Mouse (Mus musculus): ENCODE data around the gene Synpo2l. TPM values are rescaled to one million over a fixed set of nuclear protein-coding genes. Genes with fewer than 3 reads are reported as not detected.
A peak's percentile ranks its signal among the peaks of the same experiment; 100 is the strongest.

Gene Synpo2l
- polyA plus RNA-seq, 1 experiment from 2014 or later, result 0.23 TPM

- no peak overlapping the region for H3K4me3 ChIP-seq (ENCODE audit: low read length)
- H3K9me3 ChIP-seq (ENCODE audit: control insufficient read depth, low read length), result no peaks in the 10 kb centered on the region
- no peak overlapping the region for H3K27ac ChIP-seq (ENCODE audit: low read depth, low read length)
- peaks cover 70% of the 10 kb centered on the region for H3K36me3 ChIP-seq (ENCODE audit: control insufficient read depth, insufficient read depth, low read length)
- WGBS, result 94% methylated on average over 2 of the region's 2 CpGs
- no peak for ATAC-seq
- H3K9ac ChIP-seq (ENCODE audit: low read depth, low read length), result no peak overlapping the region
- H3K4me1 ChIP-seq (ENCODE audit: control insufficient read depth, insufficient read depth, low read depth, low read length), result peaks cover 1% of the 10 kb centered on the region
- H3K4me2 ChIP-seq (ENCODE audit: low read length), result no peak overlapping the region
- no peaks in the 10 kb centered on the region for H3K27me3 ChIP-seq (replicated peaks; ENCODE audit: control insufficient read depth, insufficient read depth, low read length)
Measured at GRCm38 (mm10) chr14:20689009-20689408, 20.9 kb upstream of the Synpo2l start.

GRCm38 (mm10) chr14:20686576-20686975 lies 18.4 kb upstream of the Synpo2l start:
- Histone ChIP-seq H3K27me3 (replicated peaks; ENCODE audit: control insufficient read depth, insufficient read depth, low read length) (no peaks in the 10 kb centered on the region), H3K4me3 (ENCODE audit: low read length) (no peak overlapping the region), H3K36me3 (ENCODE audit: control insufficient read depth, insufficient read depth, low read length) (peaks cover 66% of the 10 kb centered on the region), H3K9ac (ENCODE audit: low read depth, low read length) (no peak overlapping the region), H3K9me3 (ENCODE audit: control insufficient read depth, low read length) (no peaks in the 10 kb centered on the region), H3K4me1 (ENCODE audit: control insufficient read depth, insufficient read depth, low read depth, low read length) (no peaks in the 10 kb centered on the region), H3K4me2 (ENCODE audit: low read length) (no peak overlapping the region), H3K27ac (ENCODE audit: low read depth, low read length) (no peak overlapping the region)
- WGBS, result 99% methylated on average over 3 of the region's 3 CpGs
- ATAC-seq, result no peak

DNA sequence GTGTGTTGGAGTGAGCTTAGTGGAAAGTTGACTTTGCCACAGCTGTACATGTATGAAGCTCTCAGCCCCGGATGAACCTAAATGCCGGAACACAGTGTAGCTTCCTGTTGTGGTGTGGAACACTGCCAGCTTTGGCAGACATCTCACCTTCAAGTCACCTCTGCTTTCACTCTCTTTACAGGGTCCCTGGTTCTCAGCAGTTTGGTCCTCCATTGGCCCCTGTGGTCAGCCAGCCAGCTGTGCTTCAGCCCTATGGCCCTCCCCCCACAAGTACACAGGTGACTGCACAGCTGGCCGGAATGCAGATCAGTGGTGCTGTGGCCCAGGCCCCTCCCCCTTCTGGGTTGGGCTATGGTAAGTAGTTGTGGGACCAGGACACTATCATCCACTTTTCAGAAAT lies 14.3 kb upstream of the Synpo2l start:
- Histone ChIP-seq H3K36me3 (ENCODE audit: control insufficient read depth, insufficient read depth, low read length) (peaks cover 58% of the 10 kb centered on the region), H3K4me1 (ENCODE audit: control insufficient read depth, insufficient read depth, low read depth, low read length) (no peaks in the 10 kb centered on the region), H3K4me3 (ENCODE audit: low read length) (no peak overlapping the region), H3K27me3 (replicated peaks; ENCODE audit: control insufficient read depth, insufficient read depth, low read length) (no peaks in the 10 kb centered on the region), H3K27ac (ENCODE audit: low read depth, low read length) (no peak overlapping the region), H3K9me3 (ENCODE audit: control insufficient read depth, low read length) (no peaks in the 10 kb centered on the region), H3K9ac (ENCODE audit: low read depth, low read length) (no peak overlapping the region), H3K4me2 (ENCODE audit: low read length) (no peak overlapping the region)
- WGBS, result 75% methylated on average over 3 of the region's 3 CpGs
- no peak for ATAC-seq

- Histone ChIP-seq H3K27ac (ENCODE audit: low read depth, low read length) (no peak overlapping the region), H3K9ac (ENCODE audit: low read depth, low read length) (no peak overlapping the region), H3K27me3 (replicated peaks; ENCODE audit: control insufficient read depth, insufficient read depth, low read length) (no peaks in the 10 kb centered on the region), H3K4me2 (ENCODE audit: low read length) (no peak overlapping the region), H3K9me3 (ENCODE audit: control insufficient read depth, low read length) (no peaks in the 10 kb centered on the region), H3K36me3 (ENCODE audit: control insufficient read depth, insufficient read depth, low read length) (peaks cover 56% of the 10 kb centered on the region), H3K4me3 (ENCODE audit: low read length) (no peak overlapping the region), H3K4me1 (ENCODE audit: control insufficient read depth, insufficient read depth, low read depth, low read length) (no peaks in the 10 kb centered on the region)
- WGBS, result 90% methylated on average over 2 of the region's 2 CpGs
- ATAC-seq, result no peak
Measured at GRCm38 (mm10) chr14:20681742-20682141, 13.6 kb upstream of the Synpo2l start.

DNA sequence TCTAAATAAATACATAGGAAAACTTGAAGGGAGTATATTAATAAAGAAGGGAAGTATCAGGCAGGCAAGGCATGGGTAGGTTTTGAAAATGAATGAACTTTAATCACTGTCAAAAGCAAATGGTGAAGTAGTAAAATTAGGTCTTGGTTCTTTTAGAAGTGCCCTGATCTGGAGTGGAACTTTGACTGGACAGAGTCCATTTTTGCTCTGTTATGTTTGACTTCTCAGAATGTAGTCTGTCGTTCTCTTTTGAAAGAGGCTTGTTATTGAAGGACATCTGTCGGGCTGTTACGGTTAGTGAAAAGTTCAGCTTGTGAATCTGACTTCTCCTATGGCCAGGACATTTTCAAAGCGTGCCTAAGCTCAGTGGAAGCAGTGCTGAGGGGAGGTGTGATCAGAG lies 9.8 kb upstream of the Synpo2l start:
- no peak for ATAC-seq
- Histone ChIP-seq H3K4me2 (ENCODE audit: low read length) (no peak overlapping the region), H3K4me1 (ENCODE audit: control insufficient read depth, insufficient read depth, low read depth, low read length) (peaks cover 14% of the 10 kb centered on the region), H3K36me3 (ENCODE audit: control insufficient read depth, insufficient read depth, low read length) (peaks cover 45% of the 10 kb centered on the region), H3K4me3 (ENCODE audit: low read length) (no peak overlapping the region), H3K9me3 (ENCODE audit: control insufficient read depth, low read length) (no peaks in the 10 kb centered on the region), H3K27ac (ENCODE audit: low read depth, low read length) (no peak overlapping the region), H3K27me3 (replicated peaks; ENCODE audit: control insufficient read depth, insufficient read depth, low read length) (no peaks in the 10 kb centered on the region), H3K9ac (ENCODE audit: low read depth, low read length) (no peak overlapping the region)
- 99% methylated on average over 4 of the region's 4 CpGs for WGBS

DNA sequence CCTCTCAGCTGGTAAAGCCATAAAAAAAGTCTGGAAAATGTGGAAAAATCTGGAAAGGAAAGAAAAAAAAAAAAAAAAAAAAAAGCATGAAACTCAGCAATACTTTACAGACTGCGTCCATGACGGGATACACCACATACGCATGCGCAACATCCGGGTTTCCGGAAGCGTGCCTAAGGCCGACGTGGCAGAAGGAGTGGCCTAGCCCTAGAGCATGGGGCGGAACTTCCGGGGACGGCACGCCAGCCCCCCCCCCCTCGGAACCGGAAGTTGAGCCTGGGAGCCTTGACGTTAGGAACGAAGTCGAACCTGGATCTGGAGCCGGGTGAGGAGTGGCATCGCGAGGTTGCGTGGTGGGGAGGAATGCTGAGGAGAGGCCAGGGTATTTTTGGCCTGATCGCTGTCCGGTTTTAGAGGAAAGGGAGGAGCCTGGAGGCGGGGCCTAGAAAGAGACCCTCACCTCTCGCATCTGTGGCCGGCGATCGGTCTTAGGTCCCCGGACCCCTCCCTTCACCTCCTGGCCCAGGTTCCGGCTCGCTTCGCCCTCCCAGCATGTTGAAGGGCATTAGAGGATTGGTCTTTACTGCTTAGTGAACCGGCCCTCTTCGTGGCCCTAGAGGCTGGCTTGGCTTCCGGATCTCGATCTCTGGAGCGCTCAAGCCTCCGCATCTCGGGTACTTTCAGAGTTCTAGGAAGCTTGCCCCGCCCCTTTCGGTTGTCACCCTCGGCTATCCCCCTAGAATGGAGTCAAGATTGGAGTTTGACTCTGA lies 6.1 kb upstream of the Synpo2l start, which contains the start of gene Sec24c:
TSS of gene Sec24c (plus strand) at position 245 of the 770 bp plus-strand sequence.
- H3K36me3 ChIP-seq (ENCODE audit: control insufficient read depth, insufficient read depth, low read length), result peaks cover 19% of the 10 kb centered on the region
- H3K4me1 ChIP-seq (ENCODE audit: control insufficient read depth, insufficient read depth, low read depth, low read length), result peaks cover 14% of the 10 kb centered on the region
- H3K27me3 ChIP-seq (replicated peaks; ENCODE audit: control insufficient read depth, insufficient read depth, low read length), result peaks cover 5% of the 10 kb centered on the region; the same call in 1 of the 2 replicates
- no peaks in the 10 kb centered on the region for H3K9me3 ChIP-seq (ENCODE audit: control insufficient read depth, low read length)
- H3K9ac ChIP-seq (ENCODE audit: low read depth, low read length), result peak within 1 kb of the TSS; percentile 72
- H3K27ac ChIP-seq (ENCODE audit: low read depth, low read length), result peak within 1 kb of the TSS; percentile 88
- H3K4me2 ChIP-seq (ENCODE audit: low read length), result peak within 1 kb of the TSS; percentile 91
- ATAC-seq, result peak; percentile 97
- WGBS, result 3% methylated on average over 43 of the region's 43 CpGs
- peak within 1 kb of the TSS; percentile 52 for H3K4me3 ChIP-seq (ENCODE audit: low read length)

GRCm38 (mm10) chr14:20673735-20674063 lies 5.5 kb upstream of the Synpo2l start:
- Histone ChIP-seq H3K9ac (ENCODE audit: low read depth, low read length) (peak overlapping the region; percentile 57), H3K4me1 (ENCODE audit: control insufficient read depth, insufficient read depth, low read depth, low read length) (peaks cover 14% of the 10 kb centered on the region), H3K27ac (ENCODE audit: low read depth, low read length) (peak overlapping the region; percentile 72), H3K4me3 (ENCODE audit: low read length) (peak overlapping the region; percentile 52), H3K27me3 (replicated peaks; ENCODE audit: control insufficient read depth, insufficient read depth, low read length) (peaks cover 7% of the 10 kb centered on the region; the same call in 1 of the 2 replicates), H3K9me3 (ENCODE audit: control insufficient read depth, low read length) (no peaks in the 10 kb centered on the region), H3K36me3 (ENCODE audit: control insufficient read depth, insufficient read depth, low read length) (peaks cover 18% of the 10 kb centered on the region), H3K4me2 (ENCODE audit: low read length) (peak overlapping the region; percentile 91)
- 10% methylated on average over 13 of the region's 13 CpGs for WGBS
- ATAC-seq, result peak; percentile 76

- peaks cover 13% of the 10 kb centered on the region for H3K36me3 ChIP-seq (ENCODE audit: control insufficient read depth, insufficient read depth, low read length)
- WGBS, result 87% methylated on average over 2 of the region's 2 CpGs
- H3K4me3 ChIP-seq (ENCODE audit: low read length), result no peak overlapping the region
- H3K27ac ChIP-seq (ENCODE audit: low read depth, low read length), result no peak overlapping the region
- no peaks in the 10 kb centered on the region for H3K9me3 ChIP-seq (ENCODE audit: control insufficient read depth, low read length)
- peaks cover 7% of the 10 kb centered on the region; the same call in 1 of the 2 replicates for H3K27me3 ChIP-seq (replicated peaks; ENCODE audit: control insufficient read depth, insufficient read depth, low read length)
- no peak overlapping the region for H3K9ac ChIP-seq (ENCODE audit: low read depth, low read length)
- H3K4me1 ChIP-seq (ENCODE audit: control insufficient read depth, insufficient read depth, low read depth, low read length), result peaks cover 14% of the 10 kb centered on the region
- H3K4me2 ChIP-seq (ENCODE audit: low read length), result peak overlapping the region; percentile 25
- no peak for ATAC-seq
Measured at GRCm38 (mm10) chr14:20672990-20673389, 4.8 kb upstream of the Synpo2l start.

GRCm38 (mm10) chr14:20667469-20667868 lies 685 bp downstream of the Synpo2l start:
- Histone ChIP-seq H3K27me3 (replicated peaks; ENCODE audit: control insufficient read depth, insufficient read depth, low read length) (peaks cover 7% of the 10 kb centered on the region; the same call in 1 of the 2 replicates), H3K9me3 (ENCODE audit: control insufficient read depth, low read length) (no peaks in the 10 kb centered on the region), H3K4me2 (ENCODE audit: low read length) (no peak overlapping the region), H3K9ac (ENCODE audit: low read depth, low read length) (no peak overlapping the region), H3K4me1 (ENCODE audit: control insufficient read depth, insufficient read depth, low read depth, low read length) (peaks cover 1% of the 10 kb centered on the region; the same call in 1 of the 2 replicates), H3K27ac (ENCODE audit: low read depth, low read length) (no peak overlapping the region), H3K36me3 (ENCODE audit: control insufficient read depth, insufficient read depth, low read length) (no peaks in the 10 kb centered on the region), H3K4me3 (ENCODE audit: low read length) (no peak overlapping the region)
- no peak for ATAC-seq
- WGBS, result 78% methylated on average over 1 of the region's 1 CpGs
